Mouse (Mus musculus) CH12.LX (cell line): Measurements from ENCODE around the gene Sap30. TPM values are rescaled to one million over a fixed set of nuclear protein-coding genes. Genes with fewer than 3 reads are reported as not detected.

Source experiments
- DNase-seq: peaks from one replicate; pipeline ENCODE4 v3.0.0-alpha.2; 2013; ENCODE audit errors: extremely low read depth
- H3K27ac ChIP-seq: 2 replicates; pipeline ENCODE4 v1.5.1; 2012; ENCODE audit warnings: low read depth, mild to moderate bottlenecking, control low read depth, moderate library complexity; ENCODE audit not compliant: insufficient read depth
- H3K27me3 ChIP-seq: replicated peaks from 2 replicates; pipeline ENCODE3; 2012; ENCODE audit warnings: inconsistent platforms
- H3K36me3 ChIP-seq, 2 experiments: replicated peaks in 1 of 2; 2 replicates each; pipeline versions ENCODE3 to v1.6.1; 2012; ENCODE audit warnings: inconsistent platforms in 1 of 2, low read length in 1 of 2, mild to moderate bottlenecking in 1 of 2, mixed read lengths in 1 of 2, moderate library complexity in 1 of 2; ENCODE audit not compliant: control insufficient read depth in 1 of 2, insufficient read depth in 1 of 2
- H3K4me1 ChIP-seq, 2 experiments: 2 replicates each; pipeline ENCODE4 v1.6.1; 2012; ENCODE audit warnings: inconsistent platforms in 1 of 2, moderate library complexity in 1 of 2; ENCODE audit not compliant: insufficient read depth in 2 of 2, control insufficient read depth in 1 of 2
- H3K4me2 ChIP-seq: 2 replicates; pipeline ENCODE4 v1.6.1; 2012; ENCODE audit warnings: low read depth, mild to moderate bottlenecking, control low read depth; ENCODE audit not compliant: poor library complexity, insufficient read depth, severe bottlenecking
- H3K4me3 ChIP-seq, 3 experiments: fragments of 150-350 bp in 1 of 3; sonication (generic) in 1 of 3; replicated peaks in 1 of 3; 2 replicates each; pipeline versions ENCODE3 to v1.5.1; 2011 to 2012; ENCODE audit warnings: low read depth in 2 of 3, low read length in 2 of 3, mild to moderate bottlenecking in 2 of 3, moderate library complexity in 2 of 3, control low read depth in 1 of 3, improper control_type of control experiment in 1 of 3, inconsistent platforms in 1 of 3, mixed read lengths in 1 of 3; ENCODE audit not compliant: poor library complexity in 1 of 3
- H3K79me2 ChIP-seq: replicated peaks from 2 replicates; pipeline ENCODE4 v1.6.1; 2012; ENCODE audit warnings: mild to moderate bottlenecking, moderate library complexity; ENCODE audit not compliant: control insufficient read depth, poor library complexity, insufficient read depth, severe bottlenecking; ENCODE audit errors: extremely low read depth
- H3K9ac ChIP-seq: 2 replicates; pipeline ENCODE4 v1.6.1; 2012; ENCODE audit warnings: low read depth, mild to moderate bottlenecking, control low read depth, moderate library complexity; ENCODE audit not compliant: insufficient read depth
- H3K9me3 ChIP-seq: replicated peaks from 2 replicates; pipeline ENCODE3; 2012; ENCODE audit warnings: low read length, inconsistent platforms, mixed read lengths
- BHLHE40 ChIP-seq: IDR thresholded peaks from 2 replicates; pipeline ENCODE4 v1.6.1; 2011; ENCODE audit warnings: mild to moderate bottlenecking, low read depth, low read length, improper control_type of control experiment
- CHD1 ChIP-seq: IDR thresholded peaks from 2 replicates; pipeline ENCODE4 v1.6.1; 2012; ENCODE audit warnings: low read depth, low read length, improper control_type of control experiment, inconsistent platforms
- CHD2 ChIP-seq: IDR thresholded peaks from 2 replicates; pipeline ENCODE4 v1.6.1; 2011; ENCODE audit warnings: low read length, improper control_type of control experiment
- CTCF ChIP-seq, 2 experiments: IDR thresholded peaks in 1 of 2; conservative IDR thresholded peaks in 1 of 2; 2 replicates each; pipeline ENCODE4 v1.5.1; 2011 to 2012; ENCODE audit warnings: low read depth in 2 of 2, low read length in 2 of 2, improper control_type of control experiment in 1 of 2, inconsistent platforms in 1 of 2, mild to moderate bottlenecking in 1 of 2, moderate library complexity in 1 of 2
- ETS1 ChIP-seq: conservative IDR thresholded peaks from 2 replicates; pipeline ENCODE4 v1.6.1; 2012; ENCODE audit warnings: low read depth, mild to moderate bottlenecking, inconsistent platforms, low read length, improper control_type of control experiment, moderate library complexity
- IRF4 ChIP-seq: IDR thresholded peaks from 2 replicates; pipeline ENCODE4 v1.6.1; 2014; ENCODE audit warnings: low read depth, mild to moderate bottlenecking, inconsistent platforms, low read length, improper control_type of control experiment
- KAT2A ChIP-seq: IDR thresholded peaks from 2 replicates; pipeline ENCODE4 v1.6.1; 2012; ENCODE audit warnings: low read length, improper control_type of control experiment, inconsistent platforms; ENCODE audit not compliant: insufficient replicate concordance
- MAX ChIP-seq: IDR thresholded peaks from 2 replicates; pipeline ENCODE4 v1.6.1; 2011; ENCODE audit warnings: low read length, improper control_type of control experiment
- MAZ ChIP-seq: IDR thresholded peaks from 2 replicates; pipeline ENCODE4 v1.6.1; 2012; ENCODE audit warnings: low read depth, mild to moderate bottlenecking, inconsistent platforms, low read length, improper control_type of control experiment, moderate library complexity
- NELFE ChIP-seq: IDR thresholded peaks from 2 replicates; pipeline ENCODE4 v1.6.1; 2011; ENCODE audit warnings: low read depth, low read length, improper control_type of control experiment
- NRF1 ChIP-seq: IDR thresholded peaks from 2 replicates; pipeline ENCODE4 v1.6.1; 2014; ENCODE audit warnings: low read depth, mild to moderate bottlenecking, inconsistent platforms, low read length, improper control_type of control experiment, moderate library complexity
- POLR2AphosphoS2 ChIP-seq: IDR thresholded peaks from 2 replicates; pipeline ENCODE4 v1.6.1; 2011; ENCODE audit warnings: low read depth, low read length, improper control_type of control experiment
- RAD21 ChIP-seq: IDR thresholded peaks from 2 replicates; pipeline ENCODE4 v1.6.1; 2011; ENCODE audit warnings: low read depth, mild to moderate bottlenecking, low read length, improper control_type of control experiment, moderate library complexity
- RCOR1 ChIP-seq: conservative IDR thresholded peaks from 2 replicates; pipeline ENCODE4 v1.6.1; 2012; ENCODE audit warnings: low read depth, mild to moderate bottlenecking, inconsistent platforms, low read length, improper control_type of control experiment
- SMC3 ChIP-seq: IDR thresholded peaks from 2 replicates; pipeline ENCODE4 v1.6.1; 2011; ENCODE audit warnings: low read depth, low read length, improper control_type of control experiment
- TBP ChIP-seq: conservative IDR thresholded peaks from 2 replicates; pipeline ENCODE4 v1.6.1; 2011; ENCODE audit warnings: low read depth, low read length, improper control_type of control experiment
- USF1 ChIP-seq: IDR thresholded peaks from 2 replicates; pipeline ENCODE4 v1.6.1; 2014; ENCODE audit warnings: low read depth, mild to moderate bottlenecking, inconsistent platforms, low read length, improper control_type of control experiment
- USF2 ChIP-seq: conservative IDR thresholded peaks from 2 replicates; pipeline ENCODE4 v1.6.1; 2011; ENCODE audit warnings: low read depth, low read length, improper control_type of control experiment
- ZC3H11A ChIP-seq: IDR thresholded peaks from 2 replicates; pipeline ENCODE4 v1.6.1; 2012; ENCODE audit warnings: low read depth, mild to moderate bottlenecking, inconsistent platforms, low read length, improper control_type of control experiment
- ZNF384 ChIP-seq: IDR thresholded peaks from 2 replicates; pipeline ENCODE4 v1.6.1; 2012; ENCODE audit warnings: low read depth, low read length, improper control_type of control experiment, inconsistent platforms
- dilution Hi-C: fragments of 300-500 bp; cut with MboI; formaldehyde crosslinking; loops from 2 replicates; pipeline ENCODE4 v1.14.3; 2020; ENCODE audit warnings: low sequenced_read_pairs; ENCODE audit not compliant: extremely low pct_unique_long_range_greater_than_20kb, extremely low pct_ligation_motif_present
- in situ Hi-C: fragments of 300-500 bp; cut with MboI; formaldehyde crosslinking; loops from 3 replicates; pipeline ENCODE4 v1.14.3; 2019; ENCODE audit warnings: low sequenced_read_pairs, low pct_ligation_motif_present, low pct_unique_long_range_greater_than_20kb, mixed read lengths
- polyA plus RNA-seq: library from polyadenylated mRNA; unstranded; fragments of >175 nt; gene quantifications from 2 replicates; pipeline ENCODE4 v1.2.1, GENCODE M21; 2012; ENCODE audit warnings: low read depth; ENCODE audit not compliant: insufficient read length
- total RNA-seq, 2 experiments: library from RNA; depleted of rRNA; stranded (reverse); fragments of 300-350 nt in 1 of 2; fragments of >200 nt in 1 of 2; gene quantifications; 2 replicates each; pipeline ENCODE4 v1.2.3; 2012 to 2014

Gene Sap30
- total and polyA plus RNA-seq, 3 experiments, result 33.9 to 82.6 (median 37.1) TPM

- dilution Hi-C loops (no loop called here), in situ Hi-C loops (no loop called here)
- Histone ChIP-seq H3K4me2 (no peak overlapping the region), H3K27me3 (no peaks in the 10 kb centered on the region), H3K4me1 (no peaks in the 10 kb centered on the region), H3K27ac (no peak overlapping the region), H3K9me3 (no peaks in the 10 kb centered on the region), H3K9ac (no peak overlapping the region), H3K4me3 (no peak overlapping the region), H3K79me2 (no peaks in the 10 kb centered on the region), H3K36me3 (no peaks in the 10 kb centered on the region)
- TF ChIP-seq POLR2AphosphoS2 (no peak), ETS1 (no peak), SMC3 (no peak), USF1 (no peak), CHD2 (no peak), ZNF384 (no peak), MAZ (no peak), NRF1 (no peak), RCOR1 (no peak), CHD1 (no peak), TBP (no peak), BHLHE40 (no peak), KAT2A (no peak), ZC3H11A (no peak), IRF4 (no peak), NELFE (no peak)
- no peak for DNase-seq
Observed at GRCm38 (mm10) chr8:57436437-57436796, 51.2 kb downstream of the Sap30 start.

- in situ Hi-C loops, result no loop called here
- Histone ChIP-seq H3K4me1 (no peaks in the 10 kb centered on the region), H3K9me3 (no peaks in the 10 kb centered on the region), H3K4me3 (no peak overlapping the region), H3K36me3 (no peaks in the 10 kb centered on the region), H3K9ac (no peak overlapping the region), H3K79me2 (no peaks in the 10 kb centered on the region), H3K4me2 (no peak overlapping the region), H3K27ac (no peak overlapping the region), H3K27me3 (no peaks in the 10 kb centered on the region)
- dilution Hi-C loops, result no loop called here
- no peak for DNase-seq
- TF ChIP-seq CTCF (conservative IDR thresholded peaks at IDR 0.05 in 1 of 2, IDR thresholded peaks at IDR 0.05 in 1 of 2; ENCODE audit: low read depth in 2 of 2, low read length in 2 of 2), result no peak
- TF ChIP-seq ETS1, result no peak
- no peak for TF ChIP-seq MAX
- TF ChIP-seq USF2, result no peak
- no peak for TF ChIP-seq RAD21
Observed at GRCm38 (mm10) chr8:57435768-57436436, 51.8 kb downstream of the Sap30 start.
